8 mouse cellular contexts compared by ENCODE assay signal in genomic region chr11:72215410-72215797, GRCm38 (mm10). TPM values are rescaled to one million over a fixed set of nuclear protein-coding genes. Genes with fewer than 3 reads are reported as not detected.
DNase-seq lines count a peak whose midpoint lies in the region; ATAC-seq and TF ChIP-seq lines count a peak whose summit lies in the region.

Med31 (minus strand) TSS chr11:72215592.

- TF ChIP-seq CTCF in hindbrain, postnatal 0 days (IDR thresholded peaks at IDR 0.05; ENCODE audit: low read depth), result no peak; the same call in 1 of the 2 replicates

- WGBS in hindbrain, postnatal 0 days, result under 1% methylated on average over 29 of the region's 29 CpGs

- peak within 1 kb of the TSS; percentile 63 for H3K9ac ChIP-seq in hindbrain, postnatal 0 days (replicated peaks; ENCODE audit: low read length)

- DNase-seq in ZHBTc4 (ENCODE audit: low read depth, low spot score), result peak; percentile 80
- DNase-seq in cerebellum, postnatal 14 days, result peak; percentile 91 to 93
- DNase-seq in gastrocnemius, adult 8-10 months (ENCODE audit: low spot score in 2 of 2), result peak; percentile 62 to 77
- DNase-seq in hindbrain, postnatal 0 days (ENCODE audit: low spot score), result peak; percentile 91
- peak in 1 of 2 experiments; percentile 75 for DNase-seq in left cerebral cortex, adult 8-10 months (ENCODE audit: low spot score in 2 of 2)
- DNase-seq in right cerebral cortex, adult 2 months (ENCODE audit: low spot score in 2 of 2), result peak; percentile 69 to 71
- peak; percentile 54 to 72 for DNase-seq in urinary bladder, postnatal 4 days (ENCODE audit: low spot score in 2 of 2)

- peak within 1 kb of the TSS; percentile 88 for H3K27ac ChIP-seq in hindbrain, postnatal 0 days

- H3K4me1 ChIP-seq in hindbrain, postnatal 0 days (ENCODE audit: insufficient read depth, low read length), result no peaks in the 10 kb centered on the region; the same call in 1 of the 2 replicates

- H3K9me3 ChIP-seq in hindbrain, postnatal 0 days (ENCODE audit: low read length), result no peaks in the 10 kb centered on the region

- ATAC-seq in hindbrain, postnatal 0 days, result peak; percentile 89
- ATAC-seq in megakaryocyte, adult 5-6 weeks (ENCODE audit: poor library complexity, severe bottlenecking), result peak; percentile 65

- H3K36me3 ChIP-seq in hindbrain, postnatal 0 days (ENCODE audit: insufficient read depth, low read length), result peaks cover 17% of the 10 kb centered on the region

- H3K4me3 ChIP-seq in hindbrain, postnatal 0 days (ENCODE audit: low read length), result peak within 1 kb of the TSS; percentile 65

- H3K4me2 ChIP-seq in hindbrain, postnatal 0 days (ENCODE audit: low read depth, low read length), result peak within 1 kb of the TSS; percentile 80

- H3K27me3 ChIP-seq in hindbrain, postnatal 0 days (ENCODE audit: insufficient read depth, low read length), result no peaks in the 10 kb centered on the region

RNA-seq across cellular contexts. Expression of gene Med31, which starts in this region (rescaled TPM):
- total RNA-seq in gastrocnemius, adult 8-10 months (2022), result 1 to 10 TPM; 5.2 to 7.5 (median 6.5) TPM
- 11.0 and 20.3 TPM in 2 replicates for total RNA-seq in hindbrain, postnatal 0 days (2014; rRNA removed)
- polyA plus RNA-seq in hindbrain, postnatal 0 days (2015; fragmentation: Nextera tagmentation; extraction: Ambion mirVana), result 39.5 and 44.5 TPM in 2 replicates
- 10 to 100 TPM; 14.4 to 17.8 (median 15.2) TPM for total RNA-seq in left cerebral cortex, adult 8-10 months (2022)
- 15.6 and 26.1 TPM in 2 replicates for total RNA-seq in megakaryocyte, adult 5-6 weeks (2015)
- total RNA-seq in megakaryocyte, adult 5-6 weeks (2017), result 19.3 and 20.1 TPM in 2 replicates
